Mouse (Mus musculus) embryo, embryonic 10 days (tissue): ENCODE measurements around the gene Palld.

ENCODE experiments used
- DNase-seq: peaks from one replicate; pipeline ENCODE4 v3.0.0-alpha.2; 2015; ENCODE audit warnings: low spot score

Gene Palld

DNA sequence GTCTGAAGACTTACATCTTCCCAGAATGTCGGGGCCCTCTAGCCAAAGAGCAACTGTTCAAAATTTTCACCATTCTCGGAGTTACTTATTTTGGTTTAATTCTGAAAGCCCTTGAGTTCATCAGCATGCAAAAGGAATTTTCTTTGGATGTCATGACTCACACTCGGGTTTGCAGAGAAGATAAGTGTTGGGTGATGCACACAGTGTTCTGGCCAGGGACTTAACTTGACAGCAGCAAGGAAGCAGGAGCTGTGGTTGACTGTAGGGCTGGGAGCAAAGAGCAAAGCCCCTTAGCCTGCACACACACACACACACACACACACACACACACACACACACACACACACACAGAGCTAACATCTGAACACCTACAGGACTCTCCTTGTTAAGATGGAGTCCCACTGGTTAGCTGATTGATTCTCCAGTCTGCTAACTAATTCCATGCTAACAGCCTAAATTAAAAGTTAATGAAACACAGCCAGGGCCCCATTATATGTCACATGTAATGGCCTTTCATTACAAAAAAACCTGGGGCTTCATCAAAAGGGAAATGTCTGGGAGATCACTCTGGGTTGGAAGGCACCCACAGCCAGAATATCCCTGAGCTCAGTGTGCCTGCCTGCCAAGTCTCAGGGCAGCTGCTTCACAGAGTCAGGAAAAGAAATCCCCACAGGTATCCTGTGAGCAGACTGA, 273.4 kb downstream of the Palld start:
- no peak for DNase-seq

DNA sequence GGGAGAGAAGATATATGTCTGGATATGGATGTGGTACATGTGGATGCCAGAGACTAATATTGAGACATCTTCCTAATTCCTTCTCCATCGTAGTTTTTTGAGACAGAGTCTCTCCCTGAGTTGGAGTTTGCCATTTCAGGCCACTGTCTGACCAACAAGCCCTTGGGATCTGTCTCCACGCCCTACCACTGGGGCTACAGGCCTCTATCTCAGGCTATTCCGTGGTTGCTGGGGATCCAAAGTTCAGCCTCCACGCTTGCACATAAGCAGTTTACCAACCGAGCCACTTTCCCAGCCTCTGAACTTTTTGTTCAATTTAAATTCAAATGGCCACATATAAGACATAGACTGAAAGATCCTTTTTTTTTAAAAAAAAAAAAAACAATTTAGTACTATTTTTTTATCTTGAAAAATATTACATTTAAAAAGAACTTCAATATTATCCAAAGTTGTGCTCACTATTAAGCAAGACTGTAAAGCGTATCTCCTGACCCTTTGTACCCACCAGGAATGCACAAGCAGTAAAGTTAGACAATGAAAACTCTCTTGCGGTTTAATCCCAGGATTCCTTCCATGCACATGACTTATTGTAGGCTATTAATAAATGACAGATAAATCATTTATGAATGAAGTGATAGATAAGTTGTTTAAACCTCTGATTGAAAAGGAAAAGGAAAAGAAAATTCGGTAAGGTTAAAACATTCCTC, 276.1 kb downstream of the Palld start:
- DNase-seq = no peak

GRCm38 (mm10) chr8:61625656-61626210, 276.8 kb downstream of the Palld start:
- no peak for DNase-seq

- peak; percentile 48 for DNase-seq
Measured at GRCm38 (mm10) chr8:61623485-61624417, 278.7 kb downstream of the Palld start.

- DNase-seq = no peak
Measured at GRCm38 (mm10) chr8:61621300-61621699, 281.2 kb downstream of the Palld start.

DNA sequence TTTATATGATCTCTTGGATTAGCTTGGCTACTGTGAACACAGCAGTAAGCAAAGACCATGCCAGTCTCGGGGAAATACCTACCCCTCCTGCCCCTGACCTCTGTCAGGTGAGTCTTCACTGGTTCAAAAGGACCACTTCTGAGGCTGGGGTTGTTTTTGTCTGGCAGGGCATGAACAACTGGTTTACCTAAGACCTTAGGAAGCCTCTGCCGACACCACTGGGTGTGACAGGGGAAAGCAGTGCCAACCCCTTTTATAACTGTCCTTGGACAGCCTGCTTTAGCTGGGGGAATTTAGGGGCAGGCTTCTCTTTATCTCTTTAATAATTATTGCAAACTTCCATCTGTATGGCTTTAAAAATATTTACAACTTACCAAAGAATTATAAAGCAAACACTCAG, 284.8 kb downstream of the Palld start:
- DNase-seq = no peak

- DNase-seq = no peak
Measured at GRCm38 (mm10) chr8:61617049-61617448, 285.4 kb downstream of the Palld start.

- no peak for DNase-seq
Measured at GRCm38 (mm10) chr8:61615711-61616697, 286.5 kb downstream of the Palld start.

DNA sequence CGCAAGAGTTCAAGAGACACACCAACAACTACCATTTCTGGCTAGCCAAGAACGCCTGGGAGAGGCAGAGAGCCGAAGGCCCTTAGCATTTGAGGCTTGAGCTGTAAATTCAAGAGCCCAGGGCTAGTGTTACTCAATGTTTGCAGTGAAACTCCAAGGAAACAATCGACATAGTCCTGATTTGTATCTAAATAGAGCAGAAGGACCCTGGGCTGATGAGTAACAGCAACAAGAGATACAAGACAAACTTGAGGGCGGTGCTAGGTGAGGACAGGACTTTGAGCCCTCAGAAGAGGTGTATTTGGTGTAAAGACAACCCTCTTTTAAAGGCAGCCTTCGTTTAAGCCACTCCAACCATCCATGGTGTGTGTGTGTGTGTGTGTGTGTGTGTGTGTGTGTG, 290.7 kb downstream of the Palld start:
- no peak for DNase-seq

GRCm38 (mm10) chr8:61611077-61611476, 291.4 kb downstream of the Palld start:
- DNase-seq = no peak

DNA sequence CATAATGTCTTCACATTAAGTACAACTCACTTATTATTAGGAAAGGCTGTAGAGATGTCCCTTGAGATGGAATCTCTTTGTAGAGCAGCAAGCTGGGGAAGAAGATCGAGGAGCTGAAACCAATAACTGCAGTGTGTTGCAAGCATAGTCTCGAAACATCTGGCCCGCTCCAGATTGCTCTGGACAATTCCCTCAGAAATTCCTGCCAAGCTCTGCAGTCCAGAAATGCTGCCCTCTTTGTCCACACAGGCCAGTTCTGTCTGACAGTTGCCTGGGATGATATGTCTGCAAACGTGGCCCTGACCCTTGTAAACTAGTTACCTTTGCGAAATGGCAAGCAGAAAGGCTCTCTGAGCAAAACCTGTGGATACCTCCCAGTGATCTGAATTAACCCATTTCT, 291.9 kb downstream of the Palld start:
- DNase-seq = no peak

- no peak for DNase-seq
Measured at GRCm38 (mm10) chr8:61607463-61607813, 295.1 kb downstream of the Palld start.

DNA sequence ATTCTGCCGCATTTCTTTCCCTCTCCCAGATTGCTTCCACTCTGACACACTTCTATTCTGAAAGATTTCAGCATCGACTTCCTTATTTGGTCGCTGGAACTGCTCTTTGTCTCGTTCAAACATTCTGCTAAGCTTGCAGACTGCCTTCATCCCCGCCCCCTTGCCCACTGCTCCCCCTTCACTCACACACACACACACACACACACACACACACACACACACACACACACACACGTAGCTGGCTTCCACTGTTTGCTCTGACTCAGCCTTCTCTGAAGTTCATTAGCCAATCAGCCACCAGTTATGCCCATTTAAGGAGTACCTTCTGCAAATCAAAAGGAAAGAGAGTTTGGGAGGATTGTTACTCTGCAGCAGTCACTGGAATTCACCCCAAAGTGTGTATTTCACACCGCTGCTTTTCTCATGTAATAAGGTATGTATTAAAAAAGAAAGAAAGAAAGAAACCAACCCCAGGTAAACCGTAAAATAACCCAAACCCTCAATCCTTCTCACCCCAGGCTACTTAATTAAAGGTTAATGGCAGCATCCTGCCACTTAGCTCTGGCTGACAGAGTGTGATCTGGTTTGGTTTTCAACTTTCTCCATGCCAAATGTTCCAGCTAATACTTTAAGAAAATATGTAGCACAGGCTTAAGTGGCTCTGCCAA, 295.6 kb downstream of the Palld start:
- DNase-seq = peak; percentile 81

DNA sequence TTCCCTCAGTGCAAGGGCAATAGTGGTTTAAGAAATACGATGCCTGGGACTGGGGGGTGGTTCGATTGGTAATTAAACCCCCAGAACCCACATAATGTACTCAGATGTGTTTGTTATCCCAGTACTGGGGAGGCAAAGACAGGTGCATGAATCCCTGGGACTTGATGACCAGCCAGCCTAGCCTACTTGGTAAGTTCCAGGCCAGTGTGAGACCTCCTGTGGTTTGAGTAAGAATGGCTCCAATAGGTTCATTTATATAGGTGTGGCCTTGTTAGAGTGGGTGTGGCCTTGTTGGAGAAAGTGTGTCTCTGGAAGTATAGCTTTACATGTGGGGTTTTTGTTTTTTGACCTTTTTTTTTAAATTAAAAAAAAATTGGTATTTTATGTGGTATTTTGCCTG, 297.6 kb downstream of the Palld start:
- no peak for DNase-seq

DNA sequence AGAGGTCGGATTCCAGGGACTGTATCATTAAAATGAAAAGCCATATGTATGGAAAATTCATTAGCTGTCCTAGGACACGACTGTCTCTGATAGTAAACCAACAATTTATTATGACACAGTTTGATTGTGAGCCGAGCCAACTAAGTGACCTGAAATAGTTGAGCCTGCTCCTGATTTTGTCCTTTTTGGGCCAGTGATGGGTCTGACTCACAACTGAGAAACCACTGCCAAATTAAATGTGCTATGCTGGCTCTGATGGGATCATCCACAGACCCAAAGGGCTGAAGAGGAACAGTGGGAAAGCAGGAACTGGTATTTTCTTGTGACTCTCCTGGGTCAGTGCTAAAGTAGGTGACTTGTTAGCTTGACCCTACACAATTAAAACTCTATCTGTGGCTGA, 305.6 kb downstream of the Palld start:
- DNase-seq = no peak

DNA sequence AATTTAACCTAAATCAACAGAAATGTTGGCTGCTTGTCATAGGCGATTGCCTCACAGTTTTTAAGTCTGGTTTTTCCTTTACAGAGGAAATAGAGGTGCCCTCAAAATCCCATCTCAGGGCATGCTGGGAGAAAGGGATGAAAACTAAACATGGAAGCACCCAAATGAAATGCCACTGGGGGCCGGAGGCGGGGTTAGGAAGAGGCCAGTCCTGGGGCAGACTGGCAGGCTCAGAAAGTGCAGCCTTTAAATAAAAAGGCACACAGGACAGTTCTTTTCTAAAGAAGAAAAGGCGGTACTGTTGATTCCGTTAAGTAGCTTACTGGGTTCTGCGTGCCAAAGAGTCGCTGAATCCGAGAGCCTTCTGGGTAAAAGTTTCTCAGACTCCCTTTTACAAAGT, 311.0 kb downstream of the Palld start:
- DNase-seq = peak; percentile 51

DNA sequence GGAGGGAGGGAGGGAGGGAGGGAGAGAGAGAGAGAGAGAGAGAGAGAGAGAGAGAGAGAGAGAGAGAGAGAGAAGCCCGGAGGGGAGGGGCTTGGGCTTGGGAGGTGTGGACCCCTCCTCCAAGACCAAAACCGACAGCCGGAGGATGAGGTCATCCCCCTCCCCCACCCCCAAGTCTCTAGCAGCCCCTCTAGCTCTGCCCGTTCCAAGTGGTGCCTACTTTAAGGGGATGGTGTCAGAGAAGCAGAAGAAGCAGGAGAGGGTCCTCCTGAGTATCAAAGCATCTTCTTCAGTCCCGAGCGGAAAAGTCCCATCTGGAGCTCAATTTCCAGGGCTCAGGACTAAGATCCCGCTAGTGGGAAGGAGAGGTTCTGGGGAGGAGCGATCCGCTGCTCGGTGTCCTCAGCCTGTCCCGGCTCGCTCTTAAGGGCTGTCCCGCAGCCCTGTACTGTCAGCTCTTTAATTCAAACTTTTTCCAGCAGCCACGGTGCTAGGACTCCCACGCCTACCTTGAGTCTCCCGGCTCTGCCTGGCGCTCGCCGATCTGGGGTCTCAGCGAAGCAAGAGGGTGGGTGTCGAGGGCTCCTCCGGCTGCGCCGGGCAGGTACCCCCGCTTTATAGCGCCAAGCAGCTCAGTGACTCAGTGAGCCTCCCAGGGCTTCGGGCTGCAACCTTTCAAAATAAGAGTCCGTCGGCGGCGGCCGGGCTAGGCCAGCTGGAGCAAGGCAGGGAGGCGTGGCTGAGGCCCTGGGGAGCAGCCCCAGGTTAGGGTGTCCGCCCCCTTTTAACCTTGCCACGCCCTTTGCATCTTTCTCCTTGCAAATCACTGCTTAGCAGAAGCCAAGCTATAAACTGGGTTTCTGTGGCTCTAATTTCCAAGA, 311.7 kb downstream of the Palld start:
- peak; percentile 93 for DNase-seq

- DNase-seq = peak; percentile 55
Measured at GRCm38 (mm10) chr8:61589972-61590391, 312.5 kb downstream of the Palld start.

GRCm38 (mm10) chr8:61588336-61588735, 314.2 kb downstream of the Palld start:
- DNase-seq = no peak

DNA sequence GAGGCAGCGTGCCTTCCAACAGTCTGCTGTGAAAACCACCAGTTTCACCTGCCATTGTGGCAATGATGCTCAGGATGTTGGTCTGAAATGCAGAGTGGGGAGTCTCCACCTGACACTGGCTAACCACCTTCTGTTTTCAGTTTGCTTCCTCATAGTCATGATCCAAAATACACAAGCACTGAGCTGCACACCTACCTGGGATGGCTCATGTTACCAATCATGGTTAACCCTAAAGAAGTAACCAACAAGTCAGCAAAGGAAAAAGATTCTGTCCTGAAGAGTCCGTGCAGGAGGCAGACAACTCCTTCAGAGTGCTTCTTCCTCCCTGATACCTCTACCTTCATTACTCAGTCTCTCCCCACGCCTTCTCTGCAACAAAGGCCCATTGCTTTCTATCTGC, 314.8 kb downstream of the Palld start:
- DNase-seq = no peak
